Mouse (Mus musculus) gastrocnemius, postnatal 36 days (tissue): ENCODE results near the gene Creb3. TPM values are rescaled to one million over a fixed set of nuclear protein-coding genes. Genes with fewer than 3 reads are reported as not detected.

Experiments used
- DNase-seq, 2 experiments: peaks; one replicate each; pipeline ENCODE4 v3.0.0; 2022
- intact Hi-C: fragments of 180-260 bp; cut with DNase I; formaldehyde crosslinking; loops from one replicate; pipeline ENCODE4 v1.15.1; 2025
- total RNA-seq, 2 experiments: library from RNA; stranded (reverse); gene quantifications; 2 replicates each; pipeline ENCODE4 v1.2.3; 2021

The Creb3 gene
- total RNA-seq, 2 experiments from 2014 or later: 31.5 to 38.3 TPM

DNA sequence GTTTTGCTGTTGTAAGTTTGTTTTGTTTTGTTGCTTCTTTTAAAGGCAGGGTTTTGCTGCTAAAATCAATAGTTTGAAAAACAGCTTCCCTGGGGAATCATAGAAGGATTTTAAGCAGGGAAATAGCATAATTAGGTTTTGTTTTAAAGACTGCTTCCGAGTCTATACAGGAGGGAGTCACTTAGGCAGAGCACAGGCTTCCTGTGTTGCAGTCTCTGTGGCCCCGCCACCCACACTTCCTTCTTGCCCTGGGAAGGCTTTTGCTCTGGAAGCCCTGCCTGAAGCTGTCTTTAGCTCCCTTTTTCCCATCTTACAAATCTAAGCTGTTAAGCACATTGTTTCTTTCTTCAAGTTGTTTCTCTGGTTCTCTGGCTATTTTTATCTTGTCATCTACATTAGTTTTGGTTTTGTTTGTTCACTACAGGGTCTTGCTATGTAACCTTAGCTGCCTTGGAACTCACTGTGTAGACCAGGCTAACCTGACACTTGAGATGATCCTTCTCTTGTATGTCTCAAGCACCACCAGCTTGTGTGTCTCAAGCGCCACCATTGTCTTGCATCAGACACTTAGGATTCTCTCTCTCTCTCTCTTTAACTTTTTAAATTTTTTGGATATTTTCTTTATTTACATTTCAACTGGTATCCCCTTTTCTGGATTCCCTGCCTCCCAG is 51.1 kb downstream of the Creb3 start:
- intact Hi-C loops: no loop called here
- no peak for DNase-seq

Other genes starting within 250 kb of the Creb3 start
- 10 to 100 TPM; 20.8 to 23.3 TPM for gene Rusc2, start 180.4 kb upstream of the Creb3 start, total RNA-seq
- not detected for gene Fam166b, start 133.2 kb upstream of the Creb3 start, total RNA-seq
- gene Tesk1, start 120.4 kb upstream of the Creb3 start, total RNA-seq: 10 to 100 TPM; 49.1 to 50.0 TPM
- not detected for gene Cd72, start 107.7 kb upstream of the Creb3 start, total RNA-seq
- not detected for gene Sit1, start 78.6 kb upstream of the Creb3 start, total RNA-seq
- 10 to 100 TPM; 19.8 to 22.4 TPM for gene Ccdc107, start 69.4 kb upstream of the Creb3 start, total RNA-seq
- gene Arhgef39, start 62.6 kb upstream of the Creb3 start, total RNA-seq: under 1 TPM in 1 of 2 experiments, not detected in 1; 0.32 TPM
- 1 to 10 TPM; 3.4 to 4.4 TPM for gene Car9, start 55.4 kb upstream of the Creb3 start, total RNA-seq
- 1,000 to 10,000 TPM; 6,166 to 7,572 TPM for gene Tpm2, start 38.6 kb upstream of the Creb3 start, total RNA-seq
- 10 to 100 TPM; 53.6 to 55.2 TPM for gene Tln1, start 359 bp downstream of the Creb3 start, total RNA-seq
- gene Rgp1, start 16.4 kb downstream of the Creb3 start, total RNA-seq: 10 to 100 TPM; 17.6 to 20.7 TPM
- gene Gba2, start 16.5 kb downstream of the Creb3 start, total RNA-seq: 1 to 10 TPM; 3.9 to 6.1 TPM
- gene Msmp, start 22.2 kb downstream of the Creb3 start, total RNA-seq: under 1 TPM in 1 of 2 experiments, not detected in 1; 0.49 TPM
- gene Npr2, start 69.6 kb downstream of the Creb3 start, total RNA-seq: 10 to 100 TPM; 28.1 to 38.4 TPM
- gene Spag8, start 91.3 kb downstream of the Creb3 start, total RNA-seq: not detected
- gene Hint2, start 94.1 kb downstream of the Creb3 start, total RNA-seq: 10 to 100 TPM; 35.3 to 38.4 TPM
- 1 to 10 TPM; 8.9 to 9.7 TPM for gene Tmem8b, start 106.6 kb downstream of the Creb3 start, total RNA-seq
- under 1 TPM; 0.17 to 0.18 TPM for gene Fam221b, start 106.8 kb downstream of the Creb3 start, total RNA-seq
- not detected for gene Olfr70, start 138.5 kb downstream of the Creb3 start, total RNA-seq
- not detected for gene Olfr71, start 147.9 kb downstream of the Creb3 start, total RNA-seq
- 1 to 10 TPM; 1.2 to 2.0 TPM for gene Hrct1, start 164.9 kb downstream of the Creb3 start, total RNA-seq
- 1 to 10 TPM; 1.3 to 1.5 TPM for gene Spaar, start 167.7 kb downstream of the Creb3 start, total RNA-seq
- not detected for gene Olfr159, start 208.7 kb downstream of the Creb3 start, total RNA-seq